Mouse (Mus musculus) CH12.LX (cell line): ENCODE results near the gene Col4a2. TPM values are rescaled to one million over a fixed set of nuclear protein-coding genes. Genes with fewer than 3 reads are reported as not detected.
A peak's percentile ranks its signal among the peaks of the same experiment; 100 is the strongest.

Source experiments
- DNase-seq: peaks from one replicate; pipeline ENCODE4 v3.0.0-alpha.2; 2013; ENCODE audit errors: extremely low read depth
- H3K27ac ChIP-seq: 2 replicates; pipeline ENCODE4 v1.5.1; 2012; ENCODE audit warnings: low read depth, mild to moderate bottlenecking, control low read depth, moderate library complexity; ENCODE audit not compliant: insufficient read depth
- H3K27me3 ChIP-seq: replicated peaks from 2 replicates; pipeline ENCODE3; 2012; ENCODE audit warnings: inconsistent platforms
- H3K36me3 ChIP-seq, 2 experiments: replicated peaks in 1 of 2; 2 replicates each; pipeline versions ENCODE3 to v1.6.1; 2012; ENCODE audit warnings: inconsistent platforms in 1 of 2, low read length in 1 of 2, mild to moderate bottlenecking in 1 of 2, mixed read lengths in 1 of 2, moderate library complexity in 1 of 2; ENCODE audit not compliant: control insufficient read depth in 1 of 2, insufficient read depth in 1 of 2
- H3K4me1 ChIP-seq, 2 experiments: 2 replicates each; pipeline ENCODE4 v1.6.1; 2012; ENCODE audit warnings: inconsistent platforms in 1 of 2, moderate library complexity in 1 of 2; ENCODE audit not compliant: insufficient read depth in 2 of 2, control insufficient read depth in 1 of 2
- H3K4me2 ChIP-seq: 2 replicates; pipeline ENCODE4 v1.6.1; 2012; ENCODE audit warnings: low read depth, mild to moderate bottlenecking, control low read depth; ENCODE audit not compliant: poor library complexity, insufficient read depth, severe bottlenecking
- H3K4me3 ChIP-seq, 3 experiments: fragments of 150-350 bp in 1 of 3; sonication (generic) in 1 of 3; replicated peaks in 1 of 3; 2 replicates each; pipeline versions ENCODE3 to v1.5.1; 2011 to 2012; ENCODE audit warnings: low read depth in 2 of 3, low read length in 2 of 3, mild to moderate bottlenecking in 2 of 3, moderate library complexity in 2 of 3, control low read depth in 1 of 3, improper control_type of control experiment in 1 of 3, inconsistent platforms in 1 of 3, mixed read lengths in 1 of 3; ENCODE audit not compliant: poor library complexity in 1 of 3
- H3K79me2 ChIP-seq: replicated peaks from 2 replicates; pipeline ENCODE4 v1.6.1; 2012; ENCODE audit warnings: mild to moderate bottlenecking, moderate library complexity; ENCODE audit not compliant: control insufficient read depth, poor library complexity, insufficient read depth, severe bottlenecking; ENCODE audit errors: extremely low read depth
- H3K9ac ChIP-seq: 2 replicates; pipeline ENCODE4 v1.6.1; 2012; ENCODE audit warnings: low read depth, mild to moderate bottlenecking, control low read depth, moderate library complexity; ENCODE audit not compliant: insufficient read depth
- H3K9me3 ChIP-seq: replicated peaks from 2 replicates; pipeline ENCODE3; 2012; ENCODE audit warnings: low read length, inconsistent platforms, mixed read lengths
- BHLHE40 ChIP-seq: IDR thresholded peaks from 2 replicates; pipeline ENCODE4 v1.6.1; 2011; ENCODE audit warnings: mild to moderate bottlenecking, low read depth, low read length, improper control_type of control experiment
- CHD1 ChIP-seq: IDR thresholded peaks from 2 replicates; pipeline ENCODE4 v1.6.1; 2012; ENCODE audit warnings: low read depth, low read length, improper control_type of control experiment, inconsistent platforms
- E2F4 ChIP-seq: IDR thresholded peaks from 2 replicates; pipeline ENCODE4 v1.6.1; 2011; ENCODE audit warnings: low read depth, low read length, improper control_type of control experiment; ENCODE audit not compliant: insufficient replicate concordance
- ETS1 ChIP-seq: conservative IDR thresholded peaks from 2 replicates; pipeline ENCODE4 v1.6.1; 2012; ENCODE audit warnings: low read depth, mild to moderate bottlenecking, inconsistent platforms, low read length, improper control_type of control experiment, moderate library complexity
- GABPA ChIP-seq: IDR thresholded peaks from 2 replicates; pipeline ENCODE4 v1.6.1; 2012; ENCODE audit warnings: low read depth, low read length, improper control_type of control experiment, inconsistent platforms; ENCODE audit not compliant: insufficient replicate concordance
- HCFC1 ChIP-seq: IDR thresholded peaks from 2 replicates; pipeline ENCODE4 v1.6.1; 2012; ENCODE audit warnings: low read depth, mild to moderate bottlenecking, inconsistent platforms, low read length, improper control_type of control experiment
- JUN ChIP-seq: IDR thresholded peaks from 2 replicates; pipeline ENCODE4 v1.6.1; 2011; ENCODE audit warnings: low read depth, mild to moderate bottlenecking, low read length, improper control_type of control experiment, moderate library complexity; ENCODE audit not compliant: insufficient read depth
- JUND ChIP-seq: conservative IDR thresholded peaks from 2 replicates; pipeline ENCODE4 v1.6.1; 2011; ENCODE audit warnings: low read depth, low read length, improper control_type of control experiment
- SMC3 ChIP-seq: IDR thresholded peaks from 2 replicates; pipeline ENCODE4 v1.6.1; 2011; ENCODE audit warnings: low read depth, low read length, improper control_type of control experiment
- dilution Hi-C: fragments of 300-500 bp; cut with MboI; formaldehyde crosslinking; loops from 2 replicates; pipeline ENCODE4 v1.14.3; 2020; ENCODE audit warnings: low sequenced_read_pairs; ENCODE audit not compliant: extremely low pct_unique_long_range_greater_than_20kb, extremely low pct_ligation_motif_present
- in situ Hi-C: fragments of 300-500 bp; cut with MboI; formaldehyde crosslinking; loops from 3 replicates; pipeline ENCODE4 v1.14.3; 2019; ENCODE audit warnings: low sequenced_read_pairs, low pct_ligation_motif_present, low pct_unique_long_range_greater_than_20kb, mixed read lengths
- polyA plus RNA-seq: library from polyadenylated mRNA; unstranded; fragments of >175 nt; gene quantifications from 2 replicates; pipeline ENCODE4 v1.2.1, GENCODE M21; 2012; ENCODE audit warnings: low read depth; ENCODE audit not compliant: insufficient read length
- total RNA-seq, 2 experiments: library from RNA; depleted of rRNA; stranded (reverse); fragments of 300-350 nt in 1 of 2; fragments of >200 nt in 1 of 2; gene quantifications; 2 replicates each; pipeline ENCODE4 v1.2.3; 2012 to 2014

Col4a2 gene
- total and polyA plus RNA-seq, 3 experiments: 0.04 to 0.07 TPM; not detected in 1

GRCm38 (mm10) chr8:11373643-11374325, 61.2 kb downstream of the Col4a2 start:
- dilution Hi-C loops: no loop called here
- Histone ChIP-seq H3K4me1 (peaks cover 0 to 32% of the 10 kb centered on the region in 2 experiments; a peak in 3 of 4 replicates), H3K79me2 (no peaks in the 10 kb centered on the region), H3K9ac (no peak overlapping the region), H3K27me3 (peaks cover 13% of the 10 kb centered on the region), H3K27ac (no peak overlapping the region), H3K4me2 (no peak overlapping the region), H3K36me3 (no peaks in the 10 kb centered on the region)
- in situ Hi-C loops: no loop called here
- no peak for DNase-seq
- TF ChIP-seq JUND (no peak), BHLHE40 (peak; percentile 69), E2F4 (no peak), SMC3 (no peak)
- TF ChIP-seq, all 38 proteins: peak for 1
- no peak overlapping the region for H3K4me3 ChIP-seq
- no peaks in the 10 kb centered on the region for H3K9me3 ChIP-seq

GRCm38 (mm10) chr8:11374326-11375076, 61.9 kb downstream of the Col4a2 start:
- Histone ChIP-seq H3K4me1 (peaks cover 0 to 32% of the 10 kb centered on the region in 2 experiments; a peak in 3 of 4 replicates), H3K27me3 (peaks cover 16% of the 10 kb centered on the region), H3K9ac (no peak overlapping the region), H3K9me3 (no peaks in the 10 kb centered on the region), H3K79me2 (no peaks in the 10 kb centered on the region), H3K4me3 (no peak overlapping the region), H3K36me3 (no peaks in the 10 kb centered on the region), H3K4me2 (no peak overlapping the region), H3K27ac (no peak overlapping the region)
- in situ Hi-C loops: no loop called here
- no peak for DNase-seq
- dilution Hi-C loops: no loop called here
- TF ChIP-seq GABPA (no peak), HCFC1 (no peak), ETS1 (no peak), JUN (no peak), JUND (no peak), CHD1 (no peak)
- TF ChIP-seq, all 38 proteins: peak for 0
